Mouse (Mus musculus): ENCODE data around the gene Rbsn.

The Rbsn gene

DNA sequence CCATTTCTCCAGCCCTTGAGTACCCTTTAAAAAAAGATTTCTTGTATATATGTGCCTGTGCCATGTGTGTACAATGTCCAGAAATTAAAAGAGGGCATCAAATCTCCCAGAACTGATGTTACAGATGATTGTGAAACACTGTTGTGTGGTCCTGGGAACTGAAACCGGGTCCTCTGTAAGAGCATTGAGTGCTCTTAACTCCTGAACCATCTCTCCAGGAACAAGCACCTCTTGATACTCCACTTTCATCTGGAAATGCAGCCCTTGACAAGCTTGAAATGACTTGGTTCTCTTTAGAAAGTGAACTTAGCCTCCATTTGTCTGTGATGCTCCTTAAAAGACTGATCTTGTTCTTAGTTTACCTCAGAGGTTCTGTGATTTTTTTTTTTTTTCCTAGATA, 52.0 kb downstream of the Rbsn start:
- no peak for DNase-seq

DNA sequence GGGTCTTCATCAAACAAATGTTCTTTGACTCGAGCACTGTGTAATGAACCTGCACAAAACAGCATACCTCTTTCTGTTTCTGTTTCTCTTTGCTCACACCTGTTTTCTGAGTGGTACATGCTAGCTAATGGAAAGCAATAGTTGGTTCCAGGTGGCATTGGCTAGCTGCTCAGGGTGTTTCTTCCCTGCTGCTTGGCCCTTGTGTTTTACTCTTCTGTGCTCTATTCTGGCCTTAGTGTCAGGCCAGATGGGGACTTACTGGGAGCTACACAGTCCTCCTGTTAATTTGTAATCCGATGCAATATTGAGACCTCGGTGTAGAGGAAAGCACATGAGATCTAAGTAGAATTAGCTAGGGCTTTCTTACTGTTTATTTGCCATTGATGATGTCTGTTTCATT, 55.9 kb downstream of the Rbsn start:
- DNase-seq: no peak

DNA sequence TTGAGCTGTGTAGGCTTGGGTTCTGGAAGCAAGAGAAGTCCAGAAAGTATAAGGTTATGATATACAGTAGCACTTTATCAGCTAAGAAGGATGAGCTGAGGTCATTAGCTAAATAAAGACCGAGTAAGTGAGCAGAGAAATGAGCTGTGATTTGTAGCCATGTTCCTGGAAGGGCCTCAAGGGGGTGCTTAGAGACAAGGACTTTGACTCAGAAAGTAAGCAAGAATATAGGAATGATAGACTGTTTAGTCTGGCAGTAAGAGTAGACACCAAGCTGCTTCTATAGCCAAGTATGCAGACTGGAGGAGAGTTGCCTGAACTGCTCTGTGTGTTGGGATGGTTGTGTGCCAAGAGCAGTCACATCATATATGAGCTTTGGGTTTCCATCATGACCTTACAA, 61.0 kb downstream of the Rbsn start:
- no peak for DNase-seq

DNA sequence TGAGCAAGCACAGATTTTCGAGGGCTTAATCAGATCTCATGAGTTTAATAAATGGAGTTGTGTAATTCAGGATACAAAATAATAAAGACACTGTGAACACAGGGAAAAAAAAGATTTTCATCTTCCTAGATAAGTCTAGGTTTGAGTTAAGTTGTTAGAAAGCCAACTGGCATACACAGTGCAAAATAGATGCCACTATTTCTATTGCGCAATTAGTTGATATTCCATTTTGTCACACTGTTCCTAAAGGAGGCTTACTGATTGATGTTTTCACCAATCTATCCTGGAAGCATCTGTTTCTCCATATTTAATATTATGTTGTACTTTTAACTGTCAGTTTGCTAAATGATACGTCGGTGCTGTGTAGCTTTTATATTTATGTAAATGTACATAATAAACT, 68.8 kb downstream of the Rbsn start:
- no peak for DNase-seq
